Mouse (Mus musculus) ovary, postnatal 10 days (tissue): ENCODE measurements around the gene Ehd1.
"Not testable (repeated sequence)": the region's sequence is repeated elsewhere in the genome, so short reads cannot be mapped to it uniquely, and the experiment has no call there.

Source experiments
- DNase-seq: peaks from one replicate; pipeline ENCODE4 v3.0.0; 2022; ENCODE audit warnings: low spot score

Gene Ehd1

GRCm38 (mm10) chr19:6300402-6300841, 23.9 kb downstream of the Ehd1 start:
- DNase-seq = no peak

- no peak for DNase-seq
Measured at GRCm38 (mm10) chr19:6302114-6302513, 25.6 kb downstream of the Ehd1 start.

DNA sequence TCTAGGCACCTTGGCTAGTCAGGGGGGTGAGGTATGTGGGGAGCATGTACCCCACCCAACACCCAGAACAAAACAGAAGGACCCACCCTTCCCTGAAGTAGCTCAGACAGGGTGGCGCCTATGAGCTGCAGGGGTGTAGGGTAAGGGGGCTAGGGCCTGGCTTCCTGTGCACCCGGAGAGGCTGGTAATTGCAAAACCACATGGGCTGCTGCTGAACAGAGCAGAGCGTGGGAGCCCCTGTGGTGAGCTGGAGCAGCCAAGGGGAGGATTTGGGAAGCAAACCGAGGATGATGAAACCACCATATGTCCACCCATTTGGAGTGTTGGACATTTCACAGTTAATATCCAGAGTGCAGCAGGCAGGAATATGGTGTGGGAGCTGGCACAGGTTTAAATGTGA, 26.0 kb downstream of the Ehd1 start:
- DNase-seq = no peak

DNA sequence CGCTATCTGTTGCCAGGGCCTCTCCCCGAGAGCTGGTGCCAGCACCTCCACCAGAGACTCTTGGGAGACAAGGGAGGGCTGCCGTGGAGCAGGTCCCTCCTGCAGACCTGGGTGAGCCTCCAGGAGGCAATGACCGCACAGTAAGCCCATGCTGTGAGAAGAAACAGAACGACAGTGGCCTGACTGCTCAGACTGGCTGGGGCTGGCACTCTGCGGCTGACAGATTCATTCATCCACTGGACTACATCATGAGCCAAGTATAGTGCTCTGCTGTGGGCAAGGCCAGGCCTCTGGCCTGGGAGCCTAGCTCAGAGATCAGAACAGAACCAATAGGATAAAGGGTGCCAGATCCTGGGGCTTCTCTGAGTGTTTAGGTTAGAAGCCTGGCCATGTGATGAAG, 27.3 kb downstream of the Ehd1 start:
- no peak for DNase-seq

GRCm38 (mm10) chr19:6304787-6305516, 28.4 kb downstream of the Ehd1 start:
- peak; percentile 88 for DNase-seq

DNA sequence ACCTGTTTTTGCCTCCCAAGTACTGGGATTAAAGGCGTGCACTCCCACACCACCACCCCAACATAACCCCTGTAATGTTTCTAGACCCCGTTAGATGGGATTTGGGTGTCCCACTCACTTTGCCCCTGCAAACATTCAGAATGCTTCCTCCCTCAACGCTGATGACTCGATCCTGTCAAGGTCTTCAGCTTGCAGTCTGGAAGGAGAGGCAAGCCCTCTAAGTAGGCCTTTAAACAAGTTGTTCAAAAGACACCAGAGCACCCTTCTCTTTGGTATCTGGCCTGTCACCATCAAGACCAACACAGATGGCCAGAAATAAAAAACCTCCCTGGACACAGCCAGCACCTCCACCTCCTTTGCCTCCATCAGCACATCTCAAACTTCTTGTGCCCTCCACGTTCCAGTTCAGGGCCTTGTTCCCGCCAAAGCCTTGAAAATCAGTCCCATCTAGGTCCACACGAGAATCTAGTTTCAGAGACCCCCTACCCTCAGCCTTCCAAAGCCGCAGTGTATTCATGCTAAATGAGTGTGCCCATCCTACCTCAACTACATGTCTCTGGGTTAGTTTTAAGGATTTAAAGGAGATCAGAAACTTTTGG, 29.1 kb downstream of the Ehd1 start:
- no peak for DNase-seq

DNA sequence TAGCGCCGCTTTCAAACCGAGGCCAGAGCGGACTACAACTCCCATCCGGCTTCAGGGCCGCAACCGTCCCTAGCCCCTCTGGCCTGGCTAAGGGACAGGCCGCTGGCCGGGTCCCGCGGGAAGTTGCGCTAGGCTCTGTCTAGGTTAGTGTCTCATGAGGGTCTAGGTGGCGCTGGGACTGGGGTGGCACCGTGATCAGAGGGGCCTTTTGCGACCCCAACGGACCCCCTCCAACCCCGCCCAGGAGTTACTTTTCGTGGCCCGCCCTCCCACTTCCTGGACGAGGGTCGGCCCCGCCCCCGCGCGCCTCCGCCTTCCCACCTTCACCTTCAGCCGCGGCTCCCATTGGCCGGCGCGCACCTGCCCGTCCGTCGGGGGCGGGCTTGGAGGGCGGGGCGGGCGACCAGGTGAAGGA, 29.6 kb downstream of the Ehd1 start, which contains the start of gene Cdc42bpg:
Gene Cdc42bpg, plus strand, starts transcription at position 320 of the 415 bp plus-strand sequence.
- DNase-seq = peak; percentile 69

DNA sequence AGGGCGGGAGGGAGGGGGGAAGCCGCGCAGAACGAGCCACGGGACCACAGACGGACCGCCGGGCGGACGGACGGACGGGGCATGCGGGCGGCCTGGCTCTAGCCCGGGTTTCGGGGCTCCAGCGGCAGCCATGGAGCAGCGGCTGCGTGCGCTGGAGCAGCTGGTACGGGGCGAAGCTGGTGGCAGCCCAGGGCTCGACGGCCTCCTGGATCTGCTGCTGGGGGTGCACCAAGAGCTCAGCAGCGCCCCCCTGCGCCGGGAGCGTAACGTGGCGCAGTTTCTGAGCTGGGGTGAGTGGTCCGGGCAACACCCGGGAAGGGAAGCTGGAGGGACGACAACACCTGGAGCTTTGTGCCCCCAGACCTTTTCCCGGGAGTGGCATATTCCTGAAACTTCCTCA, 30.1 kb downstream of the Ehd1 start:
- DNase-seq = peak; percentile 41

- DNase-seq = no peak
Measured at GRCm38 (mm10) chr19:6307733-6308531, 31.4 kb downstream of the Ehd1 start.

DNA sequence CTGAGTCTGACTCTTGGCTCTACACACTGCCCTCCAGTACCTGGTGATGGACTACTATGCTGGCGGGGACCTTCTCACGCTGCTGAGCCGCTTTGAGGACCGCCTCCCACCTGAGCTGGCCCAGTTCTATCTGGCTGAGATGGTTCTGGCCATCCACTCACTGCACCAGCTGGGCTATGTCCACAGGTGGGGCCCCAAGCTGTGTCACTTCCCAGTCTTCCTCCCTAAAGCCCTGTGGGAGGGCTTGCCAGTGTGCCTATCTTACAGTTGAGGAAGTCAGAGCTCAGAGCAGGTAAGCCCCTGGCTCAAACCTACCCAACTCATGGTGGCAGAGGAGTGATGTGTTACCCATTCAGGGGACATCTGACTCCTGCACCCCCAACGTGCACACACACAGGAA, 33.7 kb downstream of the Ehd1 start:
- DNase-seq = no peak

- DNase-seq = not testable (repeated sequence)
Measured at GRCm38 (mm10) chr19:6311783-6312182, 35.3 kb downstream of the Ehd1 start.

GRCm38 (mm10) chr19:6313796-6314195, 37.3 kb downstream of the Ehd1 start:
- DNase-seq = no peak

GRCm38 (mm10) chr19:6314513-6314912, 38.0 kb downstream of the Ehd1 start:
- DNase-seq = no peak

- no peak for DNase-seq
Measured at GRCm38 (mm10) chr19:6315573-6315972, 39.0 kb downstream of the Ehd1 start.

GRCm38 (mm10) chr19:6318145-6318544, 41.6 kb downstream of the Ehd1 start:
- no peak for DNase-seq

DNA sequence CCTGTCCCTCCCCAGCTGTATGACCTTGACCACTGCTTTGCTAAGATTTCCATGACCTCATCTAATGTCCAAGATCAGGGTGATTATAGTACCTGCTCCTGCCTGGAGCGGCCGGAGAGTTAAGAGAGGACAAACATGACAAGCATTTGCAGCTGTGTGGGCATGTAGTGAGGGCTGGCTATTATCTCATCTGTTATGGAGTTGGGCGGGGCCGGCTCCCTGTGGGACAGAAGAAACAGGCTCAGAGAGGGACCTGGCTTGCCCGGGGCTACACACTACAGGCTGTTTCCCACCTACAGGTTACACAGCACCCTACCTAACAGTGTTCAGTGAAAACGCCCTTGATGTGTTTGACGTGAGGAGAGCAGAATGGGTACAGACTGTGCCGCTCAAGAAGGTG, 44.8 kb downstream of the Ehd1 start:
- DNase-seq = no peak

- no peak for DNase-seq
Measured at GRCm38 (mm10) chr19:6321786-6322621, 45.5 kb downstream of the Ehd1 start.

- DNase-seq = no peak
Measured at GRCm38 (mm10) chr19:6324751-6325150, 48.2 kb downstream of the Ehd1 start.

GRCm38 (mm10) chr19:6331178-6331577, 54.7 kb downstream of the Ehd1 start:
- no peak for DNase-seq

DNA sequence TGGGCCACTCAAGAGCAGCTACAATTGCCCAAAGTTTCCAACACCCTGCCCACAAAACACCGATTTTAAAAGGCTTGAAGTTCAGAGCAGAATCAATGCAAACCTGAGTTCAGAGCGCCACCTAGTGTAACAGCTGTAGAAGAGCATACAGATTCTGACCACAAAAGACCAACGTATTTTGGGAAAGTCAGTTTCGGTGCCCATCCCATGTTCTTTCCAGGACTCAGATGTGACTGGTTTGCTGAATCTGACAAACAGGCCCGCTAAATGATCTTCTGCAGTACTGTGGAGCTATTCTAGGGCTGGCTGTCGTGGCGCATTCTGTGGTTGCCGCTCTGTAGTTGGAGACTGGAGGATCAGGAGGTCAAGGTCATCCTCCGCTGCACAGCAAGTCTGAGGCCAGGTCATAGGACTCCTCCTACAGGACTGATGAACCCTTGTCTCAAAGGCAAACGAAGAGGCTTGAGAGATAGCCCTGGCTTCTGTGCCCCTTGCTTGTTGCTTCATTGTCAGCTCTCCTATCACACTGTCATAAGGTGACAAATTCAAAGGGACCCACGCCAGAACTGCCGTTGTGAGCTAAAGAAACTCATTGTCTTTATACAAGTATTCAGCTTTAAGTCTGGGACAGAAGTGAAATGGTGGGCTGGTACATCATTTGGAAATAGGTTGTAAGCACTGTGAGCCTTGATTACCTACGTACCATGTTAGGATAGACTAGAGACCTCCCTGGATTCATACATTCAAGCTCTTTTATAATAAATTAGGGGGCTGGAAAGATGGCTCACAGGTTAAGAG, 55.4 kb downstream of the Ehd1 start:
- DNase-seq = no peak
